Mouse (Mus musculus): ENCODE measurements around the gene Sept10.
"Not testable (repeated sequence)": the region's sequence is repeated elsewhere in the genome, so short reads cannot be mapped to it uniquely, and the experiment has no call there.

The Sept10 gene

DNA sequence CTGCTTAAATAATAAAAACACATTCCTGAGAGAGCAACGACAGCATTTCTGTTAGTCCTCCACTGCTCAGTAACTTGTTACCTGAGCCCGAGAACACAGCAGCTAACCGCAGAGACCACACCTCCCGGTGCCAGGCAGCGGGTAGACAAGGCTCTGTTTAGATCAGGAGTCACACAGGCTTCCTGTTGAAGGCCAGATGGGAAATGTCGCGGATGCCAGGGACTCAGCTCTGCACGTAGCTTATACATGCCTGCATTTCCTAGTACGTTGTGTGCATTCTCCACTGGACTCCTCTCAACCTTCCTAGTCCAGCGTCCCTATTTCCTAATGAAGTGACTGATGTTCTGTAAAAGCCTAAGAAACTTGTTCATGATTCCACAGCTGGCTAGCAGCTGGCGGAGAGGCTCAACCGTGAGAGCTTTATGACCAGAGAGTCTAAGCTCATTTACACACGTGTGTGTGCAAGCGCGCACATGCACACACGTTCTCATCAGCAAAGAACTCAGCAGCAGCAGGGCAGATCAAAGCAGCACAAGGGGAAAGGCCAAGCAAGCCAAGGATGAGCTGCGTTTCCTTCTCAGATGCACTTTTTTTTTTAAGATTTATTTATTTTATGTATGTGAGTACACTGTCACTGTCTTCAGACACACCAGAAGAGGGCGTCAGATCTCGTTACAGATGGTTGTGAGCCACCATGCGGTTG, 89.6 kb downstream of the Sept10 start:
- in situ Hi-C loops (cut with MseI, MboI): no loop called here

DNA sequence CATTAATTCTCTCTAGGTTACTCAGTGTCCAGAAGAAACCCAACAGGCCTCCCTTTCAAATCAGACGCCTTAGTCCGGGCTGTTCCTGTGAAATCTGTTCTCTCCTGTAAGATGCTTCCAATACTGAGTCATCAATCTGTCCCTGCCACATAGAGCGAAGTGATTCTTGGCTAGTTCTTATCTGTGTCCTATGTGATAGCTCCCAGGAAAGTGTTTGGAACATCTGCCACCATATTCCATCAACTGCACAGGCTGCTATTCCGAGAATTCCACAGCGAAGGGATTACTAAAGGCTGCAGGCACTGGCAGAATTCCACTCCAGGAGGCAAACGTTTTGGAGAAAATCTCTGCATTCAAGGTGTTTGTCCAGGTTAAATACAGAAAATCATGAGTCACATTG, 94.0 kb downstream of the Sept10 start:
- in situ Hi-C loops (cut with MseI, MboI): no loop called here

DNA sequence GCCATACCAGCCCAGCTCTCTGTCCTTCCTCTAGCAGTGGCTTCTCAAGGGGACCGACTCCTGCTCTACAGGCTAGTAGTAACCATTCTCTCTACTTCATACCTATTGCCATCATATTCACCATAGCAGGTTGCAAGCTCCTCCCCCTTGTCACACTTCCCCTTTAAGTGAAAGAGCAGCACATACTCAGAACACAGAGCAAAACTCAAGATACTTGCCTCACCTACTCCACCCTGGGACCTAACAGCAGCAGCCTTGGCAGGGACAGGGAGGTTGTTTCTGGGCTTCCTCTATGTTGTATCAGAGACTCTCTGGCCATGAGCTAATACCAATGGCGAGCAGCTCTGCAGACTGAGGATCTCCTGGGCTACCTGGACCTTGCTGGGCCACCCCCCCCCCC, 96.2 kb downstream of the Sept10 start:
- in situ Hi-C loops (cut with MseI, MboI): no loop called here

DNA sequence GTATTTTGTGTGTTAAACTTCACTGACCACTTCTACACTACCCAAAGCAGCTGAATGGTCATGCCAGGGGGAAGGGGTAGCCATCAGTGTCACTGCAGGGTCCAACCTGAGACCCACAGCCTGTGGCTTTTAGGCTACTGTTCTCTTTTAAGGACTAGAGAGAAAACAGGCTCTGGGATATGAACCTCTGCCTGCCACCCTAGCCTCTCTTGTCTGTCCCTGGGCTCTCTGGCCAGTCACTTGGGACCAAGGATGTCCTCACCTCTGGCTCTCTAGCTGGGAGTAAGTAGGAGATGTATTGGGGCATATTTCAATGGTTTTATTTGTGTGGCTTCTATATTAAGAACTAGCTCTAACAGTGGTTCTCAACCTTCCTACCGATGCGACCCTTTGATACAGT, 101.8 kb downstream of the Sept10 start:
- in situ Hi-C loops (cut with MseI, MboI): no loop called here

DNA sequence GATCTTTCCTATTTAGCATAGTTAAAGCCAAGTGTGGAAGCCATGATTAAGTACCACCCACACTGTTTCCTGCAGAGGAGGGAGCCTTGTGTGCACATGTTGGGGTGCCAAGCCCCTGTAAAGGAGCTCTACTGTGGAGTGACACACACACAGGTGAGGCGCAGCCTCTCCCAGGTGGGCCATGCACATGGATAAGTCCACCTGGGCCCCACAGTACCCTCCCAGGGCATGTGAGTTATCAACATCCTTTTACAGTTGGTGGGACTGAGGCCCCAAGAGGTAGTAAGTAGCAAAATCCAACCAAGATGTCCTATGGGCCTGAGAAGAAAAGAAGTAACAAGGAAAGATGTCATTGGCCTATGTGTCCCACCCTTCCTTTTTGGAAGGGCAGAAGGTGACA, 102.6 kb downstream of the Sept10 start:
- in situ Hi-C loops (cut with MseI, MboI): no loop called here

DNA sequence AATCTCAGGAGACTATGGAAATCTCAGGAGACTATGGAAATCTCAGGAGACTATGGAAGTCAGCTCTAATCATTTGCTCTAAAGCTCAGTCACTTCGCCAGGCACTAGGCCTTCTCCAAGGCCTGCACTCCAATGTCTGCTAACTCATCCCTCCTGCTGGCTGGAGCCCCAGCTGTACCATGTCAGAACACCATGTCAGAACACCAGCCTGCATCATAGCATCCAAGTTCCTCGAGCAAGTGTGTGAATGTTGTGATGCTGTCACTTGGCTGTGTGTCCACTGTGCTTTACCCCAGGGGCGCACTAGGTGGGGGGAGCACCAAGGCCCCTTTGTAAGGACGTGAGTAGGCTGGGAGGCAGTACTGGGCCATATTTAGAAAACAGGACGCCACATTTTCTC, 104.1 kb downstream of the Sept10 start:
- in situ Hi-C loops (cut with MseI, MboI): no loop called here

DNA sequence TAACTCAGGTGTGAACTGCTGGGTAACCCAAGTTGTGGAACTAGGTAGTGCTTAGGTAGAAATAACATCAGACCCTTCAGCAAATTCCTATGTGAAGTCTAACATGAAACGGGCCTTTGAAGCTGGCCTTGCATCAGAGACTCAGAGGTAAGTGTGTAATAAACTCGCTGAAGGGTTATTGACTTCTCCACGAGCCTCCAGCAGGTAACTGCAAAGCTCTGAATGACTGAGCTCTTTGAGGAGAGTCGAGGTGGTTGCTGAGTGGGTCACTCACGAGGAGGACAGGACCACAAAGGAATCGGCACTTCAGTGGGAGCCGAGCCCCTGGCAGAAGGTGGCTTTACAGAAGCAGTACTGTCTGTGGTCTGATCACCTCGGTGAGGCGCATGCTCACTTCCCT, 105.3 kb downstream of the Sept10 start:
- in situ Hi-C loops (cut with MseI, MboI): no loop called here

DNA sequence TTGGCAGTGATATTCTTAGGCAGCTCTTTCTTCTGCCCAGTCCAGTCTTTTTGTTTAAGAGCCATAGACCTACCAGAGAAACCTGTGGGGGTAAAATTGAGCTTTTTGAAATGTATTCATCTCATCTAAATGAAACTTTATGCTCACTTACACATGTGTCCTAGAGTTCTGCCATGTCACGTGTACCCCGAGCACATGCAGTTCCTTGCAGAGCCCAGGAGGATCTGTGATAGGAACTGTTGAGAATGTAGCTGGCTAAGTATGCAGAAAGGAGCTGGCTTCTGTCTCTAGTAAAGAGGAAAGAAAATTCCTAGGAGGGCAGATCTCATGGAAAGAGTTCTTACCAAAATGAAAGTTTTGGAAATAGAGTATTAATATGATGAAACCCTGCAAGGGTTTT, 106.0 kb downstream of the Sept10 start:
- in situ Hi-C loops (cut with MseI, MboI): no loop called here

DNA sequence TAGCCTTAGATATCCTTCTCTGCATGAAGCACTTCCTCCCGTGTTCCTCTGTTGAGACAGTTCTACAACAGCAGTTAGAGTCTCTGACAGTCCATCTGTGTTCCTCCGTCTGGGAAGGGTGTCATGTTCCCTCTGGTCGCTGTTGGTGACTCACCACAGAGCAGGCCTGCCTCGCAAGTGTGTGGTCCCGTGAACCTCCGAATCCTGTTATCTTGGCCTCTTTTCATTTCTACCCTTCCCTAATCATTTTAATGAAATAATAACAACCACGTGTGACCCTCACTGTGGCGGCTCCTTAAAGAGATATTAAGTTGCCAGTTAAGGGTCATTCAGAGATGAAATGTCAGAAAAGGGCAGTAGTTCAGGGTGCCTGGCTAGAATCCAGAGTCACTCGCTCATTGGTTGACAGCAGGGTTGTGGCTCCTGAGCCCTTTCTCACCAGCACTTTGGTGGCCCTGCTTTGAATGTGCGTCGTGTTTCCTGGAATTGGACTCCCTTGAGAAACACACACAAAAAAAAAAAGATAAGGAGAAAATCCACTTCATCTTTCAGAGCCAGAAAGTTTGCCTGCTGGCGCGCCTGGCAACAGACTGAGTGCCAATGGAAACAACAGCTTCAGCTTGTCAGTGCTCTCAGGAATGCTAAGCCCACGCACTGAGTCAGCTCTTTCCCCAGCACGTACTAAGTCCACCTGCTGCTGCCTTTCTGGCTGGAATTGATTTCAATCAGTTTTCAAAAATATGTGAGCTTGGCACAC, 106.9 kb downstream of the Sept10 start:
- in situ Hi-C loops (cut with MseI, MboI): no loop called here

DNA sequence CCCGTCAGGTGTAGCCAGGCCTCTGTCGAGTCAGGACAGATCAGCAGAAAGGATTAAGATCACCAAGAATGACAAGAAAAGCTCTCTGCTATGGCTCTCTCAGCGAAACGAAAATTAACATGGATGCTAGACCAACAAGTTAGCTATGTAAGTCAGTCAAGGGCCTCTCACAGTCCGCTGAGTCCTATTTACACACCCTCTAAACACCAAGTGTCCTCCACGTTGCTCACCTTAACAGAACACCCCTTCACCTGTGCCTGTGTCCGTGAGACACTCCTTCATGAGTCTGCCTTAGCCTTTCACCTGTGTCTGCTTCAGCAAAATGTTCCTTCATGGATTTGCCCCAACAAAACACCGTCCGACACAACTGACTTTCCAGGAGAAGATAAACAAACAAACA, 108.3 kb downstream of the Sept10 start:
- in situ Hi-C loops (cut with MseI, MboI): no loop called here

DNA sequence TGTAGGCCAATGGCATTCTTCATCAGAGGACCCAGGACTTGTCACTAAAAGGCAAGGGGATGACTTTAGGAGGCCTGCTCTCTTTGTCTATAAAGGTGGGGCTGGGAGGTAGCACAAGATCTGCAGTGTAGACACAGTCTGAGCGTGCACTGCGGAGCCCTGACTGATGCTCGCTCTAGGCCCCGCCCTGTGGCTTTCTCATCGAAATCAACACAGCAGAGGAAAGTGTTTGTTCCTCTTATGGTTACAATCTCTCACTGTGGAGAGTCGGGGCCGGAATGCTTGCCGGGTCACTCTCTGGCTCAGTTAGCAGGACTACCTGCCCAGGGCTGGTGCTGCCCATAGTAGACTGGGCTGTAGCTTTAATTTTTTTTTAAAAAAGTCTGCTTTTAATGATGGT, 108.9 kb downstream of the Sept10 start:
- in situ Hi-C loops (cut with MseI, MboI): no loop called here

DNA sequence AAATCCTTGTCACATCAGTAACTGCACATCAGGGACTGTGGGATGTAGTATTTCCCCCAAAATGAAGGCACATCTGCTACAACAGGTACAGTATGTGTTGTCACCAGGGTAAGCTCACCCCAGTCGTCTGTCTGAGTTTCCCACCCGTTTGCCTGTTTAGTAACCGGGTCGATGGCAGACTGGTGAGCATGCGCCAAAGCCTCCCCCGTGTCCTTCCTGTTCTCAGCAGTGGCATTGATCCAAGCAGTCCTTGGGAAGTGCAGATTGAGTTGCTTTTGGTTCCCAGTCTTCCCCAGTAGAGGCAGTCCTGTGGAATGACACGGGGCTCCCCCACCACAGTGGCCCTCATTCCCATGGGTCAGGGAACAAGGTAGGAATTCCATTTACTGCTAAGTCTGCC, 111.3 kb downstream of the Sept10 start:
- in situ Hi-C loops (cut with MseI, MboI): no loop called here

DNA sequence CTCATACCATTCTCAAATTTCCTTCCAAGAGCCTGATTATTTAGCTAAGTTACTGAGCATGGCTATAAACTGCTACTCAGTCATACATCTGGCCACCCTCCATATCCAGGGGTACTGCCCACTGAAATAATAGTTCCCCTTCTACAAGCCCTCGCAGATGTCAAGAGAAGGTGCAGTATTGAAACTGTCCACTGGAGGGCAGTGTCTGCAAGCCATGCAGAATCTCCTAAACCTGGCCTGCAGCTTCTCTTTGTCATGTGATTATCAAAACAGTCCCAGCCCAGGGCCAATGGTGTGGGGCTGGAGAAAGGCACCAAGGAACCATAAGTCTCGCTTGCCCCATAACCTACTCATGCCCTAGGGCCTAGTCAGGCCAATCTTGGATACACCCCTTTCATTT, 112.6 kb downstream of the Sept10 start:
- in situ Hi-C loops (cut with MseI, MboI): no loop called here

DNA sequence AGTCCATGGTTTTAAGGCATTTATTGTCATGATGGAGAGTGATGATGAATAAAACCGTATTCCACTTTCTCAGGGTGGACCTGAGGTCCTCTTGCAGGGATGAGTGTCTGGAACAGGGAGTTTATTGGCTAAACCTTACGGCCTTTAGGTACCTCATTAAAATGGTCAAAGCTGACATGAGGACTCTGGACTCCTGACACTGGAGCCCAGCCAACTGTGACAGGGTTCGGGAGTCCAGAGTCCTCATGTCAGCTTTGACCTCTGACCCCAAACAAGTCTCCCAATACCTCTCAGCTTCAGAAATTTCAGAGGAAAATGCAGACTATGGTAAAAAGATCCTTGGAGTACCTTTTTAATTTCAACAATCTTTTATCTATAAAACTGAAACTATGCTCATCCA, 115.0 kb downstream of the Sept10 start:
- in situ Hi-C loops (cut with MseI, MboI): no loop called here

DNA sequence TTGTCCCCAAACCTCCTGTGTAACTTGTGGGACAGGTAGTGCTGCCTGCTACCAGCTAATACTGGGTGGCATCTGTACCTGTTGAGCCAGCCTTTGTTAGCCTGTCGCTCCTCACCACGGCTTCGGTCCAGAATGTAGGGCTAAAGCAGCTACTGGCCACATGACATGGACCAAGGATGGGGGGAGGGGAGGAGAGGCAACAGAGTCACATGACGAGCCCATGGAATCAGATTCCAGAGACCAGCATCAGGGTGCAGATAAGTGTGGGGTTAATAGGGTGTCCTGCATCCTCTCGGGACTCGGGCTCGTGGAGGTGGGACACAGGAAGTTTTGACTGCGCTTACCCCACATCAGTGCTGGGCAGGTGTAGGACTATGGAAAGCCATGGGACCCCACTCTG, 115.8 kb downstream of the Sept10 start:
- in situ Hi-C loops (cut with MseI, MboI): no loop called here

DNA sequence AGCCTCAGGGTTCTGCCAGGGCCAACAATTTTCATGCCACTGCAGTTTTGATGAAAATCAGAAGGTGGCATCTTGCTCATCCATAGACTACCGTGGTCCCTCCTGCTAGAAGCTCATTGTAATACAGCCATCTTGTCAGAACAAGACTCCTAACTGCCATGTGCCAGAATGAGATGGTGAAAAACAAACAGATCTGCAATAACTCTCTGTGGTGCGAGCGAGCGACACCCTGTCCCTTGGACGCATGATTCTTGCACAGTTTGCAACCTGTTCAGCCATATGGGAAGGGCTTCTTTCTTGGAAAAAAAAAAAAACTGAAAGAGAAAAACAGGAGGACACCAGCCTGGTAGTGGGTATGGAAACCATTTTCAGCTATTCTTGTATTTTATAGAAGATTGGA, 117.0 kb downstream of the Sept10 start:
- in situ Hi-C loops (cut with MseI, MboI): no loop called here

DNA sequence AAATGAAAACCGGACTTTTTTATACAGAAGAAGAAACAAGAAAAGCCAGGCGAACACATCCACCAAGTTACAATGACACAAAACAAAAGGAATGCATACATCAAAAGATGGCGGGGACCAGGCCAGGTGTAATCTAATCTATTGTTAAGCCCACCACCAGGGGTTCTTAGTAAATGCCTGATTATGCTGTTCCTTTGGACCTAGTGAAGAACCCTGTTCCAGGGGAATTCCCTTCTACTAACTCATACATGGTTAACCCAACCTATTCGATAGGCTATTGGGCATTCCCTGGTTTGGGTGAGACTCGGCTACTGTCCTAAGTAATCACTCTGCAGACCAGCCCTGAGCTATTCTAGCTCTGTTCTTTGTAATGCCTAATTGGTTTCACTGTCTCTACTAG, 118.6 kb downstream of the Sept10 start:
- in situ Hi-C loops (cut with MseI, MboI): not testable (repeated sequence)

DNA sequence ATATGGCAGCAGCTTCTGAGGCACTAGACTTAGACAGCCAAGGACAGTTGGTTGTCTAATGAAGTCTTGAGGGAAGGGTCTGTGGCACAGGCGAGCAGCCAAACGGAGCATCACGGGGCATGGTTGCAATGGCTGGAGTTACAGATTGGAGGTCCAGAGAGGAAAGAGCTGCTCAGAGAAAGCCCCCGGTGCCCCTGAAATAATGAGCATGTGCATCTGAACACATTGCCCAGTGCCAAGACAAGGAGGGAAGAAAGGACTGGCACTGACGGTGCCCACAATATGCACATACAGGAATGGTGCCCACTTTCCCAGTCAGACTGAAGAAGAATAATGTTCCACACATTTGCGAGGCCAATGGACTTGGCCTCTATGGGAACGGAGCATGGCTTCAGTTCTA, 129.7 kb downstream of the Sept10 start:
- in situ Hi-C loops (cut with MseI, MboI): no loop called here

Measured in mouse trophoblast stem cell (cell line).